Mouse (Mus musculus) forebrain, embryonic 15.5 days (tissue): ENCODE data around the gene Rab40b. TPM values are rescaled to one million over a fixed set of nuclear protein-coding genes. Genes with fewer than 3 reads are reported as not detected.
"Not testable (repeated sequence)": the region's sequence is repeated elsewhere in the genome, so short reads cannot be mapped to it uniquely, and the experiment has no call there.

Experiments
- ATAC-seq: fragments of 200-750 bp; cut with Nextera tagmentation; replicated peaks from 2 replicates; pipeline ENCODE4 v1.8.0; 2017; ENCODE audit warnings: mild to moderate bottlenecking, moderate TSS enrichment, moderate library complexity
- H3K27ac ChIP-seq: fragments of 300-500 bp; sonication (generic); replicated peaks from 2 replicates; pipeline ENCODE4 v1.5.1; 2015; ENCODE audit warnings: mild to moderate bottlenecking, inconsistent platforms
- H3K27me3 ChIP-seq: fragments of 300-500 bp; sonication (generic); 2 replicates; pipeline ENCODE4 v1.6.1; 2015; ENCODE audit warnings: inconsistent platforms
- H3K36me3 ChIP-seq: fragments of 300-500 bp; sonication (generic); 2 replicates; pipeline ENCODE4 v1.6.1; 2015; ENCODE audit warnings: mild to moderate bottlenecking, inconsistent platforms
- H3K4me1 ChIP-seq: fragments of 300-500 bp; sonication (generic); 2 replicates; pipeline ENCODE4 v1.6.1; 2015; ENCODE audit warnings: inconsistent platforms
- H3K4me2 ChIP-seq: fragments of 300-500 bp; sonication (generic); replicated peaks from 2 replicates; pipeline ENCODE4 v1.6.1; 2015; ENCODE audit warnings: mild to moderate bottlenecking, inconsistent platforms
- H3K4me3 ChIP-seq: fragments of 300-500 bp; sonication (generic); 2 replicates; pipeline ENCODE4 v1.5.1; 2015; ENCODE audit warnings: mild to moderate bottlenecking, inconsistent platforms
- H3K9ac ChIP-seq: fragments of 300-500 bp; sonication (generic); replicated peaks from 2 replicates; pipeline ENCODE4 v1.6.1; 2015; ENCODE audit warnings: mild to moderate bottlenecking, inconsistent platforms
- H3K9me3 ChIP-seq: fragments of 300-500 bp; sonication (generic); 2 replicates; pipeline ENCODE4 v1.6.1; 2016; ENCODE audit warnings: inconsistent platforms
- whole genome bisulfite sequencing: fragments of 180-500 bp; shearing (Covaris S2); methylation state at CpG from one replicate; pipeline ENCODE4 v1.1.7; 2015; ENCODE audit warnings: mixed read lengths; 5-methylcytosine and 5-hydroxymethylcytosine counted together
- polyA plus RNA-seq: library from polyadenylated mRNA; unstranded; fragments of >200 nt; fragmentation: Nextera tagmentation; extraction: Ambion mirVana; gene quantifications from 2 replicates; pipeline ENCODE4 v1.2.1, GENCODE M21; 2015

Gene Rab40b
- polyA plus RNA-seq, 1 experiment from 2014 or later = 7.8 TPM

GRCm38 (mm10) chr11:121354091-121354707 lies 33.9 kb downstream of the Rab40b start, which contains the start of gene Wdr45b:
Gene Wdr45b (minus strand): TSS chr11:121354445.
- H3K4me3 ChIP-seq = peak within 1 kb of the TSS; percentile 59
- H3K9me3 ChIP-seq = no peaks in the 10 kb centered on the region
- H3K27ac ChIP-seq = peak within 1 kb of the TSS; percentile 79
- WGBS = under 1% methylated on average over 69 of the region's 69 CpGs
- H3K36me3 ChIP-seq = no peaks in the 10 kb centered on the region; the same call in 1 of the 2 replicates
- H3K9ac ChIP-seq = peak within 1 kb of the TSS; percentile 69
- ATAC-seq = peak; percentile 98
- no peaks in the 10 kb centered on the region for H3K27me3 ChIP-seq
- H3K4me2 ChIP-seq = peak within 1 kb of the TSS; percentile 71
- H3K4me1 ChIP-seq = peaks cover 23% of the 10 kb centered on the region

- Histone ChIP-seq H3K27me3 (no peaks in the 10 kb centered on the region), H3K4me2 (peak overlapping the region; percentile 71), H3K27ac (peak overlapping the region; percentile 79), H3K9ac (peak overlapping the region; percentile 69), H3K4me3 (peak overlapping the region; percentile 59), H3K9me3 (no peaks in the 10 kb centered on the region), H3K36me3 (peaks cover under 1% of the 10 kb centered on the region; the same call in 1 of the 2 replicates), H3K4me1 (peaks cover 23% of the 10 kb centered on the region)
- ATAC-seq = no peak
- WGBS = 3% methylated on average over 39 of the region's 41 CpGs
These were observed 34.5 kb downstream of the Rab40b start for GRCm38 (mm10) chr11:121353326-121354090.

- H3K27ac ChIP-seq, H3K27me3 ChIP-seq, ATAC-seq, H3K4me3 ChIP-seq, H3K9me3 ChIP-seq, H3K9ac ChIP-seq, H3K4me2 ChIP-seq: not testable (repeated sequence)
- peaks cover 21% of the 10 kb centered on the region; the same call in 1 of the 2 replicates for H3K36me3 ChIP-seq
- 90% methylated on average over 3 of the region's 3 CpGs for WGBS
- H3K4me1 ChIP-seq = peaks cover 15% of the 10 kb centered on the region
These were observed 39.3 kb downstream of the Rab40b start for GRCm38 (mm10) chr11:121348727-121349126.

- peaks cover 21% of the 10 kb centered on the region; the same call in 1 of the 2 replicates for H3K36me3 ChIP-seq
- WGBS = 99% methylated on average over 2 of the region's 2 CpGs
- no peak overlapping the region for H3K27ac ChIP-seq
- H3K9me3 ChIP-seq = no peaks in the 10 kb centered on the region
- H3K27me3 ChIP-seq = no peaks in the 10 kb centered on the region
- no peak for ATAC-seq
- no peak overlapping the region for H3K9ac ChIP-seq
- H3K4me3 ChIP-seq = no peak overlapping the region
- peaks cover 11% of the 10 kb centered on the region for H3K4me1 ChIP-seq
- H3K4me2 ChIP-seq = no peak overlapping the region
These were observed 39.9 kb downstream of the Rab40b start for GRCm38 (mm10) chr11:121348166-121348565.

GRCm38 (mm10) chr11:121347036-121347435 lies 41.0 kb downstream of the Rab40b start:
- no peak overlapping the region for H3K4me3 ChIP-seq
- H3K4me2 ChIP-seq = no peak overlapping the region
- no peak for ATAC-seq
- peaks cover under 1% of the 10 kb centered on the region for H3K4me1 ChIP-seq
- WGBS = 89% methylated on average over 2 of the region's 2 CpGs
- no peak overlapping the region for H3K27ac ChIP-seq
- no peak overlapping the region for H3K9ac ChIP-seq
- H3K27me3 ChIP-seq = no peaks in the 10 kb centered on the region
- H3K36me3 ChIP-seq = peaks cover 21% of the 10 kb centered on the region; the same call in 1 of the 2 replicates
- H3K9me3 ChIP-seq = no peaks in the 10 kb centered on the region

GRCm38 (mm10) chr11:121342423-121342822 lies 45.6 kb downstream of the Rab40b start:
- H3K27ac ChIP-seq, H3K9me3 ChIP-seq, H3K4me2 ChIP-seq, H3K9ac ChIP-seq, H3K4me3 ChIP-seq, ATAC-seq, H3K4me1 ChIP-seq, H3K27me3 ChIP-seq: not testable (repeated sequence)
- WGBS = 63% methylated on average over 1 of the region's 1 CpGs
- peaks cover 27% of the 10 kb centered on the region for H3K36me3 ChIP-seq

GRCm38 (mm10) chr11:121340287-121340686 lies 47.8 kb downstream of the Rab40b start:
- 96% methylated on average over 1 of the region's 1 CpGs for WGBS
- Histone ChIP-seq H3K36me3 (peaks cover 24% of the 10 kb centered on the region), H3K4me2 (no peak overlapping the region), H3K4me1 (no peaks in the 10 kb centered on the region), H3K27me3 (no peaks in the 10 kb centered on the region), H3K4me3 (no peak overlapping the region), H3K9me3 (no peaks in the 10 kb centered on the region), H3K27ac (no peak overlapping the region), H3K9ac (no peak overlapping the region)
- ATAC-seq = no peak

GRCm38 (mm10) chr11:121339647-121340046 lies 48.4 kb downstream of the Rab40b start:
- WGBS = 88% methylated on average over 1 of the region's 1 CpGs
- no peaks in the 10 kb centered on the region for H3K4me1 ChIP-seq
- no peak overlapping the region for H3K27ac ChIP-seq
- no peaks in the 10 kb centered on the region for H3K9me3 ChIP-seq
- no peak overlapping the region for H3K9ac ChIP-seq
- no peaks in the 10 kb centered on the region for H3K27me3 ChIP-seq
- no peak overlapping the region for H3K4me2 ChIP-seq
- peaks cover 27% of the 10 kb centered on the region for H3K36me3 ChIP-seq
- H3K4me3 ChIP-seq = no peak overlapping the region
- ATAC-seq = no peak

- no peak overlapping the region for H3K9ac ChIP-seq
- H3K27me3 ChIP-seq = no peaks in the 10 kb centered on the region
- no peak overlapping the region for H3K4me3 ChIP-seq
- peaks cover 63% of the 10 kb centered on the region for H3K36me3 ChIP-seq
- ATAC-seq = no peak
- H3K9me3 ChIP-seq = no peaks in the 10 kb centered on the region
- no peak overlapping the region for H3K4me2 ChIP-seq
- no peaks in the 10 kb centered on the region for H3K4me1 ChIP-seq
- WGBS = 83% methylated on average over 3 of the region's 3 CpGs
- no peak overlapping the region for H3K27ac ChIP-seq
These were observed 56.4 kb downstream of the Rab40b start for GRCm38 (mm10) chr11:121331641-121332040.

- H3K9me3 ChIP-seq = no peaks in the 10 kb centered on the region
- peaks cover 53% of the 10 kb centered on the region for H3K36me3 ChIP-seq
- no peaks in the 10 kb centered on the region for H3K27me3 ChIP-seq
- no peak overlapping the region for H3K4me2 ChIP-seq
- no peak overlapping the region for H3K9ac ChIP-seq
- no peak overlapping the region for H3K4me3 ChIP-seq
- no peak for ATAC-seq
- H3K4me1 ChIP-seq = no peaks in the 10 kb centered on the region
- no peak overlapping the region for H3K27ac ChIP-seq
These were observed 59.4 kb downstream of the Rab40b start for GRCm38 (mm10) chr11:121328619-121329018.

GRCm38 (mm10) chr11:121328206-121328605 lies 59.8 kb downstream of the Rab40b start:
- no peak for ATAC-seq
- Histone ChIP-seq H3K36me3 (peaks cover 53% of the 10 kb centered on the region), H3K27me3 (no peaks in the 10 kb centered on the region), H3K4me1 (no peaks in the 10 kb centered on the region), H3K9me3 (no peaks in the 10 kb centered on the region), H3K4me2 (no peak overlapping the region), H3K27ac (no peak overlapping the region), H3K9ac (no peak overlapping the region), H3K4me3 (no peak overlapping the region)
- WGBS = 99% methylated on average over 9 of the region's 9 CpGs

- Histone ChIP-seq H3K27me3 (no peaks in the 10 kb centered on the region), H3K9me3 (no peaks in the 10 kb centered on the region), H3K9ac (no peak overlapping the region), H3K4me2 (no peak overlapping the region), H3K27ac (no peak overlapping the region), H3K36me3 (peaks cover 43% of the 10 kb centered on the region), H3K4me3 (no peak overlapping the region), H3K4me1 (no peaks in the 10 kb centered on the region)
- no peak for ATAC-seq
- 98% methylated on average over 5 of the region's 5 CpGs for WGBS
These were observed 61.4 kb downstream of the Rab40b start for GRCm38 (mm10) chr11:121326681-121327080.
